Mouse (Mus musculus) heart, embryonic 12.5 days (tissue): ENCODE measurements around the gene Trim46. TPM values are rescaled to one million over a fixed set of nuclear protein-coding genes. Genes with fewer than 3 reads are reported as not detected.
A peak's percentile ranks its signal among the peaks of the same experiment; 100 is the strongest.

Experiments used
- ATAC-seq: fragments of 200-750 bp; cut with Nextera tagmentation; 2 replicates; pipeline ENCODE4 v1.8.0; 2017; ENCODE audit warnings: moderate TSS enrichment, moderate library complexity; ENCODE audit not compliant: insufficient number of reproducible peaks, low FRiP score
- H3K27ac ChIP-seq: fragments of 300-500 bp; sonication (generic); 2 replicates; pipeline ENCODE4 v1.5.1; 2016; ENCODE audit warnings: mild to moderate bottlenecking, moderate library complexity; ENCODE audit not compliant: poor library complexity, severe bottlenecking
- H3K27me3 ChIP-seq: fragments of 300-500 bp; sonication (generic); replicated peaks from 2 replicates; pipeline ENCODE4 v1.6.1; 2016; ENCODE audit warnings: mild to moderate bottlenecking, moderate library complexity
- H3K36me3 ChIP-seq: fragments of 300-500 bp; sonication (generic); 2 replicates; pipeline ENCODE4 v1.6.1; 2016; ENCODE audit warnings: mild to moderate bottlenecking, moderate library complexity
- H3K4me1 ChIP-seq: fragments of 300-500 bp; sonication (generic); replicated peaks from 2 replicates; pipeline ENCODE4 v1.6.1; 2016; ENCODE audit warnings: mild to moderate bottlenecking
- H3K4me2 ChIP-seq: fragments of 300-500 bp; sonication (generic); 2 replicates; pipeline ENCODE4 v1.6.1; 2016; ENCODE audit warnings: mild to moderate bottlenecking, moderate library complexity
- H3K4me3 ChIP-seq: fragments of 300-500 bp; sonication (generic); 2 replicates; pipeline ENCODE4 v1.5.1; 2016; ENCODE audit warnings: mild to moderate bottlenecking
- H3K9ac ChIP-seq: fragments of 300-500 bp; sonication (generic); 2 replicates; pipeline ENCODE4 v1.6.1; 2016; ENCODE audit warnings: mild to moderate bottlenecking, moderate library complexity
- H3K9me3 ChIP-seq: fragments of 300-500 bp; sonication (generic); replicated peaks from 2 replicates; pipeline ENCODE4 v1.6.1; 2016; ENCODE audit warnings: mild to moderate bottlenecking, moderate library complexity
- WGBS: fragments of 180-500 bp; shearing (Covaris S2); methylation state at CpG from one replicate; pipeline ENCODE4 v1.1.7; 2016; 5-methylcytosine and 5-hydroxymethylcytosine counted together
- polyA plus RNA-seq: library from polyadenylated mRNA; unstranded; fragments of >200 nt; fragmentation: Nextera tagmentation; extraction: Ambion mirVana; gene quantifications from 2 replicates; pipeline ENCODE4 v1.2.1, GENCODE M21; 2016

Trim46 gene
- polyA plus RNA-seq = 0.89 and 1.1 TPM in 2 replicates

- whole genome bisulfite sequencing = under 1% methylated on average over 42 of the region's 42 CpGs
- H3K27ac ChIP-seq = peak within 1 kb of the TSS; percentile 77
- no peaks in the 10 kb centered on the region for H3K9me3 ChIP-seq
- peak; percentile 54 for ATAC-seq
- H3K4me1 ChIP-seq = peaks cover 41% of the 10 kb centered on the region
- peaks cover 21% of the 10 kb centered on the region for H3K36me3 ChIP-seq
- peak within 1 kb of the TSS; percentile 90 for H3K9ac ChIP-seq
- H3K4me3 ChIP-seq = peak within 1 kb of the TSS; percentile 85
- peak within 1 kb of the TSS; percentile 81 for H3K4me2 ChIP-seq
- peaks cover 26% of the 10 kb centered on the region for H3K27me3 ChIP-seq
Measured at GRCm38 (mm10) chr3:89246261-89247100, at the start of gene Trim46. Gene Trim46 (minus strand): TSS chr3:89246309.

GRCm38 (mm10) chr3:89295685-89296230, 49.6 kb upstream of the Trim46 start:
- no peak overlapping the region for H3K27ac ChIP-seq
- ATAC-seq = no peak
- H3K4me1 ChIP-seq = peaks cover 15% of the 10 kb centered on the region
- 75% methylated on average over 8 of the region's 8 CpGs for WGBS
- no peak overlapping the region for H3K4me2 ChIP-seq
- 0 out of 2 replicates have a peak, but pooled peaks cover 4% of the 10 kb centered on the region for H3K27me3 ChIP-seq
- H3K9ac ChIP-seq = no peak overlapping the region
- no peak overlapping the region for H3K4me3 ChIP-seq
- H3K36me3 ChIP-seq = no peaks in the 10 kb centered on the region
- no peaks in the 10 kb centered on the region for H3K9me3 ChIP-seq

- no peak for ATAC-seq
- Histone ChIP-seq H3K4me2 (no peak overlapping the region), H3K4me3 (no peak overlapping the region), H3K27me3 (0 out of 2 replicates have a peak, but pooled peaks cover 4% of the 10 kb centered on the region), H3K9me3 (no peaks in the 10 kb centered on the region), H3K27ac (no peak overlapping the region), H3K4me1 (peaks cover 15% of the 10 kb centered on the region), H3K9ac (no peak overlapping the region), H3K36me3 (no peaks in the 10 kb centered on the region)
- 73% methylated on average over 5 of the region's 5 CpGs for WGBS
Measured at GRCm38 (mm10) chr3:89294195-89294594, 48.1 kb upstream of the Trim46 start.

- Histone ChIP-seq H3K27ac (no peak overlapping the region), H3K27me3 (0 out of 2 replicates have a peak, but pooled peaks cover 4% of the 10 kb centered on the region), H3K9ac (no peak overlapping the region), H3K4me3 (no peak overlapping the region), H3K4me2 (no peak overlapping the region), H3K4me1 (peaks cover 22% of the 10 kb centered on the region), H3K36me3 (no peaks in the 10 kb centered on the region), H3K9me3 (no peaks in the 10 kb centered on the region)
- ATAC-seq = no peak
- 85% methylated on average over 11 of the region's 11 CpGs for WGBS
Measured at GRCm38 (mm10) chr3:89293247-89293918, 47.3 kb upstream of the Trim46 start.

GRCm38 (mm10) chr3:89292303-89292702, 46.2 kb upstream of the Trim46 start:
- Histone ChIP-seq H3K36me3 (no peaks in the 10 kb centered on the region), H3K9ac (no peak overlapping the region), H3K27me3 (0 out of 2 replicates have a peak, but pooled peaks cover 4% of the 10 kb centered on the region), H3K27ac (no peak overlapping the region), H3K9me3 (no peaks in the 10 kb centered on the region), H3K4me2 (no peak overlapping the region), H3K4me1 (peaks cover 29% of the 10 kb centered on the region), H3K4me3 (no peak overlapping the region)
- 82% methylated on average over 5 of the region's 5 CpGs for WGBS
- ATAC-seq = no peak

GRCm38 (mm10) chr3:89291874-89292273, 45.8 kb upstream of the Trim46 start:
- Histone ChIP-seq H3K4me2 (no peak overlapping the region), H3K4me3 (no peak overlapping the region), H3K27me3 (0 out of 2 replicates have a peak, but pooled peaks cover 4% of the 10 kb centered on the region), H3K27ac (no peak overlapping the region), H3K9ac (no peak overlapping the region), H3K36me3 (no peaks in the 10 kb centered on the region), H3K9me3 (no peaks in the 10 kb centered on the region), H3K4me1 (peaks cover 29% of the 10 kb centered on the region)
- ATAC-seq = no peak
- WGBS = 33% methylated on average over 10 of the region's 10 CpGs

GRCm38 (mm10) chr3:89288503-89288928, 42.4 kb upstream of the Trim46 start:
- no peak overlapping the region for H3K4me2 ChIP-seq
- H3K4me3 ChIP-seq = no peak overlapping the region
- H3K4me1 ChIP-seq = peaks cover 23% of the 10 kb centered on the region; the same call in 1 of the 2 replicates
- H3K9ac ChIP-seq = no peak overlapping the region
- no peaks in the 10 kb centered on the region for H3K36me3 ChIP-seq
- 36% methylated on average over 7 of the region's 7 CpGs for WGBS
- no peaks in the 10 kb centered on the region for H3K9me3 ChIP-seq
- ATAC-seq = no peak
- H3K27me3 ChIP-seq = no peaks in the 10 kb centered on the region
- H3K27ac ChIP-seq = no peak overlapping the region

- Histone ChIP-seq H3K4me3 (no peak overlapping the region), H3K4me2 (no peak overlapping the region), H3K4me1 (peaks cover 22% of the 10 kb centered on the region; the same call in 1 of the 2 replicates), H3K27me3 (no peaks in the 10 kb centered on the region), H3K27ac (no peak overlapping the region), H3K36me3 (no peaks in the 10 kb centered on the region), H3K9ac (no peak overlapping the region), H3K9me3 (no peaks in the 10 kb centered on the region)
- no peak for ATAC-seq
- WGBS = 52% methylated on average over 5 of the region's 5 CpGs
Measured at GRCm38 (mm10) chr3:89287286-89287685, 41.2 kb upstream of the Trim46 start.

GRCm38 (mm10) chr3:89285526-89285925, 39.4 kb upstream of the Trim46 start:
- H3K4me2 ChIP-seq = no peak overlapping the region
- ATAC-seq = no peak
- H3K4me3 ChIP-seq = no peak overlapping the region
- H3K27ac ChIP-seq = no peak overlapping the region
- peaks cover 23% of the 10 kb centered on the region; the same call in 1 of the 2 replicates for H3K4me1 ChIP-seq
- no peaks in the 10 kb centered on the region for H3K9me3 ChIP-seq
- WGBS = 27% methylated on average over 2 of the region's 2 CpGs
- H3K36me3 ChIP-seq = no peaks in the 10 kb centered on the region
- no peaks in the 10 kb centered on the region for H3K27me3 ChIP-seq
- H3K9ac ChIP-seq = no peak overlapping the region

- no peak overlapping the region for H3K9ac ChIP-seq
- H3K36me3 ChIP-seq = no peaks in the 10 kb centered on the region
- ATAC-seq = no peak
- no peaks in the 10 kb centered on the region for H3K9me3 ChIP-seq
- 84% methylated on average over 3 of the region's 3 CpGs for WGBS
- H3K4me2 ChIP-seq = no peak overlapping the region
- peaks cover 31% of the 10 kb centered on the region; the same call in 1 of the 2 replicates for H3K4me1 ChIP-seq
- H3K4me3 ChIP-seq = no peak overlapping the region
- H3K27ac ChIP-seq = no peak overlapping the region
- no peaks in the 10 kb centered on the region for H3K27me3 ChIP-seq
Measured at GRCm38 (mm10) chr3:89284261-89284660, 38.2 kb upstream of the Trim46 start.

GRCm38 (mm10) chr3:89282291-89282643, 36.2 kb upstream of the Trim46 start:
- no peak overlapping the region for H3K27ac ChIP-seq
- ATAC-seq = no peak

More at GRCm38 (mm10) chr3:89282291-89282643, 36.2 kb upstream of the Trim46 start:
- WGBS = 21% methylated on average over 4 of the region's 4 CpGs
- Histone ChIP-seq H3K4me2 (0 out of 2 replicates have a peak overlapping the region, but pooled peaks have one; percentile 93), H3K9me3 (no peaks in the 10 kb centered on the region), H3K27me3 (no peaks in the 10 kb centered on the region), H3K4me1 (peaks cover 32% of the 10 kb centered on the region), H3K9ac (no peak overlapping the region), H3K4me3 (no peak overlapping the region), H3K36me3 (no peaks in the 10 kb centered on the region)
